Mouse (Mus musculus) heart, embryonic 15.5 days (tissue): Measurements from ENCODE around the gene Lrig3. TPM values are rescaled to one million over a fixed set of nuclear protein-coding genes. Genes with fewer than 3 reads are reported as not detected.

Source experiments
- ATAC-seq: fragments of 200-750 bp; cut with Nextera tagmentation; replicated peaks from 2 replicates; pipeline ENCODE4 v1.8.0; 2017; ENCODE audit warnings: low read depth, moderate TSS enrichment; ENCODE audit not compliant: insufficient number of reproducible peaks, insufficient read depth, low FRiP score
- H3K27ac ChIP-seq: fragments of 300-500 bp; sonication (generic); 2 replicates; pipeline ENCODE4 v1.5.1; 2015; ENCODE audit warnings: mild to moderate bottlenecking, inconsistent platforms
- H3K27me3 ChIP-seq: fragments of 300-500 bp; sonication (generic); 2 replicates; pipeline ENCODE4 v1.6.1; 2015; ENCODE audit warnings: inconsistent platforms
- H3K36me3 ChIP-seq: fragments of 300-500 bp; sonication (generic); 2 replicates; pipeline ENCODE4 v1.6.1; 2015; ENCODE audit warnings: mild to moderate bottlenecking, inconsistent platforms
- H3K4me1 ChIP-seq: fragments of 300-500 bp; sonication (generic); replicated peaks from 2 replicates; pipeline ENCODE4 v1.6.1; 2015; ENCODE audit warnings: inconsistent platforms
- H3K4me2 ChIP-seq: fragments of 300-500 bp; sonication (generic); 2 replicates; pipeline ENCODE4 v1.6.1; 2015; ENCODE audit warnings: inconsistent platforms, mild to moderate bottlenecking, moderate library complexity
- H3K4me3 ChIP-seq: fragments of 300-500 bp; sonication (generic); 2 replicates; pipeline ENCODE4 v1.5.1; 2015; ENCODE audit warnings: mild to moderate bottlenecking, inconsistent platforms
- H3K9ac ChIP-seq: fragments of 300-500 bp; sonication (generic); 2 replicates; pipeline ENCODE4 v1.6.1; 2015; ENCODE audit warnings: mild to moderate bottlenecking, inconsistent platforms
- H3K9me3 ChIP-seq: fragments of 300-500 bp; sonication (generic); replicated peaks from 2 replicates; pipeline ENCODE4 v1.6.1; 2016; ENCODE audit warnings: inconsistent platforms
- WGBS: fragments of 180-500 bp; shearing (Covaris S2); methylation state at CpG from one replicate; pipeline ENCODE4 v1.1.7; 2015; ENCODE audit warnings: mixed read lengths; 5-methylcytosine and 5-hydroxymethylcytosine counted together
- polyA plus RNA-seq: library from polyadenylated mRNA; unstranded; fragments of >200 nt; fragmentation: Nextera tagmentation; extraction: Ambion mirVana; gene quantifications from 2 replicates; pipeline ENCODE4 v1.2.1, GENCODE M21; 2015

The Lrig3 gene
- polyA plus RNA-seq, result 1.5 and 3.4 TPM in 2 replicates

DNA sequence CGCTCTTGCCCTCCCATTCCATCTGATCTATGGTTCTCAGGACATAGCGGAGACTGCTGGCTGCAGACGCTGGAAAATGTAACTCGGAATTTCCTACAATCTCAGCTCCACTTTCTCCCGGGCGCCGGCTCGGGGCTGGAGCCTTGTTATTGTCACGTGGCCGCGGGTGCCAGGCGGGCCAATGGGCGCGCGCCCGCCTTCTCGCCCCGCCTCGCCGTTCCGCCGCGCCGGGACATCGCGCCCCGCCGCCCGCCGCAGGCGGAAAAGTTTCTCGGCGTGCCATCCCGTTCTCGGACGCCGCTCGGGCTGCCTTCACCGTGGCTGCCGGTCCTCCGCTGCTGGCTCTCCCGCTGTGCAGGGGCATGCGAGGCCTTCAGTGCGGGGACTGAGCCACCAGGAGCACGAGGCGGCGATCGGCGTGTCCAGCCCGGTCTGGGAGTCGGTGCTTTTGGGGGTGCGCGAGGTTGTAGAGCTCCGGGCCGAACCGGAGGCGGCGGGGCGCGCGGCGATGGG lies at the start of gene Lrig3:
Gene Lrig3 (plus strand): TSS at position 201 of the 513 bp plus-strand sequence.
- H3K4me1 ChIP-seq, result peaks cover 20% of the 10 kb centered on the region
- H3K4me2 ChIP-seq, result peak within 1 kb of the TSS; percentile 96
- under 1% methylated on average over 62 of the region's 62 CpGs for WGBS
- peak within 1 kb of the TSS; percentile 65 for H3K4me3 ChIP-seq
- no peaks in the 10 kb centered on the region for H3K9me3 ChIP-seq
- no peaks in the 10 kb centered on the region for H3K36me3 ChIP-seq
- peak within 1 kb of the TSS; percentile 78 for H3K9ac ChIP-seq
- ATAC-seq, result peak; percentile 86
- peaks cover 68% of the 10 kb centered on the region for H3K27me3 ChIP-seq
- peak within 1 kb of the TSS; percentile 52; the same call in 1 of the 2 replicates for H3K27ac ChIP-seq

DNA sequence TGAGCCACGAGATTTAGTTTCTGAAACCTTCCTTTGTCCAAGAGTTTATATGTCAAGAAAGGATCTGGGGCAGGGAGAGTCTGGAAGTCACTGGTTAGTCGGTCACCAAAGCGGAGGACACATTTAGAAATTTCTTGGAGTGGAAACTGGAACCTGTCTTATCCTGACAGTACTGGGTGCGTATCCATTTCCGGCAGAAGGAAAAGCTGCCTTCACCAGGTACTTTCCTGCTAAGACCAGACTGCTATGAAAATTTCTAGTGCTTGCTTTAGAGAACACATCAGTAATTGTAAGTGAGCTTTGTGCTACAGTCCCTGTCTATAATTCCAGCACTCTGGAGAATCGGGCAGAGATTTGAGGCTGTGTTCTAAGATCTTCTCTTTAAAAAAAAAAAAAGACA lies 49.2 kb upstream of the Lrig3 start:
- Histone ChIP-seq H3K4me3 (no peak overlapping the region), H3K27ac (no peak overlapping the region), H3K4me1 (peaks cover 5% of the 10 kb centered on the region; the same call in 1 of the 2 replicates), H3K27me3 (peaks cover 4% of the 10 kb centered on the region; the same call in 1 of the 2 replicates), H3K36me3 (no peaks in the 10 kb centered on the region), H3K9me3 (no peaks in the 10 kb centered on the region), H3K4me2 (no peak overlapping the region), H3K9ac (no peak overlapping the region)
- 36% methylated on average over 6 of the region's 6 CpGs for WGBS
- ATAC-seq, result no peak

DNA sequence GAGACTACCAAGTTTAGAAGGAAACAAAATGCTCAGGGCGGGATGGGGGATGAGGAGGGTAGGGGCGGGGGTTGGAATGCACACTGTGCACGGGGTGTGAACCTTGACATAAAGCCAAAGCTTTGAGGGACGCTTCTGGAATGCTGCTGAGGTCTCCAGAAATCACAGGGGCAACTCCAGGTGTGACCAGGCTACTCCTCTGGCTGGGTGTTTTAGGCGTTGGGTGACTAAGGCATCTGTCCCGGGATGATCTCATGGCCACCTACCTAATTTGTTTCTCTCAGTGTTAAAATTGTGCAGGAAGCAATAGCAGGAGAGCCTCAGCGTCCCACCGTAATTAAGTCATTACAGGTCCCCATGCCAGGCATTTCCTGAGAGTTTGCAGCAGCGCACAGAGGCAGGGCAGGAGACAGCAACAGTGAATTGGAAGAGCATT lies 48.5 kb upstream of the Lrig3 start:
- Histone ChIP-seq H3K4me1 (peaks cover 5% of the 10 kb centered on the region; the same call in 1 of the 2 replicates), H3K9ac (no peak overlapping the region), H3K36me3 (no peaks in the 10 kb centered on the region), H3K9me3 (no peaks in the 10 kb centered on the region), H3K27me3 (peaks cover 4% of the 10 kb centered on the region; the same call in 1 of the 2 replicates), H3K4me2 (peak overlapping the region; percentile 47), H3K27ac (no peak overlapping the region), H3K4me3 (0 out of 2 replicates have a peak overlapping the region, but pooled peaks have one; percentile 6)
- ATAC-seq, result no peak
- WGBS, result 6% methylated on average over 9 of the region's 9 CpGs

DNA sequence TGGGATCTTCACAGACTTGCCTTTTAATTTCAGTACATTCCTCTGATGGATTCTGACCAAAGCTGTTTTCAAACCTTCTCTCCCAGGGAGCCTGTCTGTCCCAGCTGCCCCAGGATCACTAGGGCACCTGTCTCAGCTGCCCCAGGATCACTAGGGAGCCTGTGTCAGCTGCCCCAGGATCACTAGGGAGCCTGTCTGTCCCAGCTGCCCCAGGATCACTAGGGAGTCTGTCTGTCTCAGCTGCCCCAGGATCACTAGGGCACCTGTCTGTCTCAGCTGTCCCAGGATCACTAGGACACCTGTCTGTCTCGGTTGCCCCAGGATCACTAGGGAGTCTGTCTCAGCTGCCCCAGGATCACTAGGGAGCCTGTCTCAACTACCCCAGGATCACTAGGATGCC lies 47.0 kb upstream of the Lrig3 start:
- ATAC-seq, result no peak
- H3K27me3 ChIP-seq, result peaks cover 4% of the 10 kb centered on the region; the same call in 1 of the 2 replicates
- no peak overlapping the region for H3K9ac ChIP-seq
- no peak overlapping the region for H3K27ac ChIP-seq
- no peak overlapping the region for H3K4me2 ChIP-seq
- no peaks in the 10 kb centered on the region for H3K36me3 ChIP-seq
- no peak overlapping the region for H3K4me3 ChIP-seq
- WGBS, result 62% methylated on average over 1 of the region's 1 CpGs
- H3K4me1 ChIP-seq, result peaks cover 5% of the 10 kb centered on the region; the same call in 1 of the 2 replicates
- H3K9me3 ChIP-seq, result no peaks in the 10 kb centered on the region

DNA sequence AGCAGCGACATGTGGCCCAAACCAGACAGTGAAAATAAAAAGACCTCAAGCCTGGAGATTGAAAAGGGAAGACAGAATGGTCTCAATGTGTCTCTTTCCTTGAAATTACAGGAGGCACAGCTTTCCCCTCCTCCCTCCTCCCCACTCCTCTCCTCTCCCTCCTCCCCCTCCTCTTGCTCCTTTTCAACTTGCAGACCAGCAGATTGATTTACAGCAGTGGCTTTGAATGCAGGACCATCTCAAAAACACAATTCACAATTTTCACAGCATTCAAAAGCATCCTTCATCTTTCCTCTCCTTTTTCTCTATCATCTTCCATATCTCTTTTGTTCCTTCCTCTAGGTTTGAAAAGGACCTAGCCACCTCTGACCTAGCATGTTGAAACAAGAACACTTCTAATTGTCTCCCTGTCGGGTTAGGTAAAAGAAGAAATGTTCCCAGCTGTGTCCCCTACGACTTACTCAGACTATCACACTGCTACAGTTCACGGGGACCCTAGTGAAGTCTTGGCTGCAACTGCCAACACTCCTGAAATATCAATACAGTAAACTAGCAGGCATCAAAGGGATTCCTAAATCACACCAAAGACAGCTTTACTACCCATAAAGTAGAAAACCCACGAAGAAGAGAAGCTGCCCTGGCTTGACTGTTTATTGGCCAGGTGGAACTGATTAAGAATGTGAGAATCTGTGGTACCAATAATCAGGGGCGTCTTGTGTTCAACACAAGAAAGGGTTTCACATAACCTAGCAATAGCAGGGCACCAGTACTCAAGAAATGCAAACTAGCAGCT lies 44.1 kb upstream of the Lrig3 start:
- peaks cover 5% of the 10 kb centered on the region; the same call in 1 of the 2 replicates for H3K4me1 ChIP-seq
- ATAC-seq, result no peak
- H3K36me3 ChIP-seq, result no peaks in the 10 kb centered on the region
- H3K27ac ChIP-seq, result no peak overlapping the region
- H3K4me3 ChIP-seq, result no peak overlapping the region
- no peaks in the 10 kb centered on the region for H3K9me3 ChIP-seq
- no peak overlapping the region for H3K9ac ChIP-seq
- WGBS, result 43% methylated on average over 6 of the region's 6 CpGs
- peaks cover 4% of the 10 kb centered on the region; the same call in 1 of the 2 replicates for H3K27me3 ChIP-seq
- no peak overlapping the region for H3K4me2 ChIP-seq

DNA sequence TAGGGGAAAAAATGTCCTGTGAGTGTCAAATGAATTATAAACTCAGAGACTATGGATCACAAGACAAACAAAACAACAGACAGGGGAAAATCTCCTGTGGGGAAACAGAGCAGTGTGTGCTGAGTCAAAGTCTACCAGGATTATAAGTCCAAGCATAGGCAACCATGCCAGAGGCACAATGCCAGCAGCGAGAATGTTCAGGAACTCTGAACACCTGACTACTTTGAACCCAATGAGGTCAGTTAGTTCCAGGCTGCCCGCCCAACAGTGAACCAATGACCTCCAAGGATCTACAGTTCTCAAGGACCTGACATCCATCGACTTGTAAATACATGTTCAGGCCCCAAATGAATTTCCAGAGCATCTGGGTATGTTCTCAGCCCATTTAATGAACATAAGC lies 36.0 kb upstream of the Lrig3 start:
- Histone ChIP-seq H3K9ac (no peak overlapping the region), H3K4me2 (no peak overlapping the region), H3K4me1 (no peaks in the 10 kb centered on the region), H3K27ac (no peak overlapping the region), H3K9me3 (no peaks in the 10 kb centered on the region), H3K4me3 (no peak overlapping the region), H3K36me3 (no peaks in the 10 kb centered on the region), H3K27me3 (no peaks in the 10 kb centered on the region)
- no peak for ATAC-seq
- WGBS, result 79% methylated on average over 3 of the region's 3 CpGs

DNA sequence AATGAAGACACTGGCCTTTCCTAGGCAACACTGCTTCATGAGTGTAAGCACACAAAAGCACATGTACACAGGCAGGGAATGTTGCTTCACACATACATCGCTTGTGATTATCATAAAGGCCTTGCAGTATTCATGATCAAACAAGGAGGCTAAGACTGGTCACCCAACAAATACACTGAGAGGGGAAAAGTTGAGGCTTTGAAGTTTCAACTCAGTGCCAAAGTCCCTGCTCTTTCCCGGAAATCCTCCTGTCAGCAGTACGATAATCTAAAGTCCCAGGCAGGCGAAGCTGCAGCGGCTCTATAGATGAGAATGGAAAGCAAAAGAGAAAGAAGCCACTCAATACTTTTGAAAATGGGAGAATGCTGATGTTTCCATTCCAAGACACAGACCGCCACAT lies 32.6 kb upstream of the Lrig3 start:
- no peaks in the 10 kb centered on the region for H3K27me3 ChIP-seq
- no peak overlapping the region for H3K27ac ChIP-seq
- H3K9ac ChIP-seq, result no peak overlapping the region
- no peaks in the 10 kb centered on the region for H3K4me1 ChIP-seq
- no peaks in the 10 kb centered on the region for H3K9me3 ChIP-seq
- H3K4me3 ChIP-seq, result no peak overlapping the region
- no peaks in the 10 kb centered on the region for H3K36me3 ChIP-seq
- no peak for ATAC-seq
- H3K4me2 ChIP-seq, result no peak overlapping the region
- WGBS, result 59% methylated on average over 6 of the region's 6 CpGs

DNA sequence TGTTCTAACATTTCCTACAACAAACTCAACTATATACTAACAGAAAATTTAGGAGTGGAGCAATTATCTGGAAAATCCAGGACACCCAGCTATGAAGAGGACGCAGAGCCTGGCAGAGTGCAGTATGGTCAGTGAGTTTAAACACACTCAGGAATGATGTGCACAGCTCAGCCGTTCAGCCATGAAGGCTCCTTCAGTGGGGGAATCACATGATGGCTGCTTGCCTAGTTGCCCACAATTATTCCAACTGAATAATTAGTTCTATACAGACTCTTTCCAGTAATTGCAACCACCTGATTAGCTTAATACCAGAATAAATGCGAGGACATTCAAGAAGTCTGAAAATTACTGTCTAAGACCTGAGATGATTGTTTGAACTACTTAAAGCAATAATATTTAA lies 31.9 kb upstream of the Lrig3 start:
- 71% methylated on average over 3 of the region's 3 CpGs for WGBS
- no peaks in the 10 kb centered on the region for H3K9me3 ChIP-seq
- no peaks in the 10 kb centered on the region for H3K36me3 ChIP-seq
- H3K4me1 ChIP-seq, result no peaks in the 10 kb centered on the region
- H3K4me2 ChIP-seq, result no peak overlapping the region
- H3K9ac ChIP-seq, result no peak overlapping the region
- H3K27ac ChIP-seq, result no peak overlapping the region
- ATAC-seq, result no peak
- no peak overlapping the region for H3K4me3 ChIP-seq
- H3K27me3 ChIP-seq, result no peaks in the 10 kb centered on the region

DNA sequence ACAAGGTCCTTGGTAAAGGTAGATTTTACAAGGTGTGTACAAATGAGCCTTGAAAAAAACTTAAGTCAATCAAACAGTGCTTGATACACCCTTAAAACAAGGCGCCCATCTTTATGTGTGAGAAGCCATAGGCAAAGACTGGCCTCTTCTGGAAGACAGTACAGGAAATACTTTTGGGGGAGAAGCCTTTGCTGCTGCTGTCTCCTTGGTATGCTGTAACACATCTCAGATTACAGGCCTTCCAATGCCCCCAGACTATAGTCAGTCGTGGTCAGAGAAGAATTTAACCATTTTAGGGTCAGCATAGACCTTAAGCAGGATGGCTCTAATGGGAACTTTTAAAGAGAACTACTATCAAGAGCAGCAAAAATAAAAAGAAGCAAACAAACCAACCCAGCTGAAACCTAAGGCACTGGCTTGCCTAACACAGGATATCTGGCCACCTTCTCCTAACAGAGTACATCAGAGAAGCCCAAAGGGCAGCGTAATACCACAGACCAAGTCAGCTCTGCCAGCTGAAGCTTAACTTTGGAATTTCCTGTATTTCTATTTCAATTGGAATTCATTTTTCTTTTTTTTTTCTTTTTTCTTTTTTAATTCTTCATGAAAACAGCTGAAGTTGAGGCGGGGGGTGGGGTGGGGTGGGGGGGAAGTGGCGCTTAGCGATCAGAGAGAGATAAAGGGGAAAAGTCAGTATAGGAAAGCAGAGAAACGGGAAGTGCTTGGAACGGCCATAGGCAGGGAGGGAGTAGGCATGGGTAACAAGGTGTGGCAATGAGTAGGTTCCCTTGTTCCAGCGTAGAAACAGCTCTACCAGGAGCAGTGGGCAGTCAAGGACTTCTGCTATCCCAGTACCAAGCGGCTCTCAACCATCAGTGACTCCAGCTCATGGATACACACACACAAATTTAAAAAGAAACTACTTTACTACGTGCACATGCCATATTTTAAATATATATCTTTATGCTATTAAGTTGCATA lies 28.2 kb upstream of the Lrig3 start:
- 41% methylated on average over 11 of the region's 11 CpGs for WGBS
- ATAC-seq, result no peak
- H3K4me1 ChIP-seq, result no peaks in the 10 kb centered on the region
- no peaks in the 10 kb centered on the region for H3K36me3 ChIP-seq
- no peaks in the 10 kb centered on the region for H3K9me3 ChIP-seq
- no peak overlapping the region for H3K27ac ChIP-seq
- no peak overlapping the region for H3K4me2 ChIP-seq
- peaks cover 3% of the 10 kb centered on the region; the same call in 1 of the 2 replicates for H3K27me3 ChIP-seq
- H3K9ac ChIP-seq, result no peak overlapping the region
- H3K4me3 ChIP-seq, result no peak overlapping the region

DNA sequence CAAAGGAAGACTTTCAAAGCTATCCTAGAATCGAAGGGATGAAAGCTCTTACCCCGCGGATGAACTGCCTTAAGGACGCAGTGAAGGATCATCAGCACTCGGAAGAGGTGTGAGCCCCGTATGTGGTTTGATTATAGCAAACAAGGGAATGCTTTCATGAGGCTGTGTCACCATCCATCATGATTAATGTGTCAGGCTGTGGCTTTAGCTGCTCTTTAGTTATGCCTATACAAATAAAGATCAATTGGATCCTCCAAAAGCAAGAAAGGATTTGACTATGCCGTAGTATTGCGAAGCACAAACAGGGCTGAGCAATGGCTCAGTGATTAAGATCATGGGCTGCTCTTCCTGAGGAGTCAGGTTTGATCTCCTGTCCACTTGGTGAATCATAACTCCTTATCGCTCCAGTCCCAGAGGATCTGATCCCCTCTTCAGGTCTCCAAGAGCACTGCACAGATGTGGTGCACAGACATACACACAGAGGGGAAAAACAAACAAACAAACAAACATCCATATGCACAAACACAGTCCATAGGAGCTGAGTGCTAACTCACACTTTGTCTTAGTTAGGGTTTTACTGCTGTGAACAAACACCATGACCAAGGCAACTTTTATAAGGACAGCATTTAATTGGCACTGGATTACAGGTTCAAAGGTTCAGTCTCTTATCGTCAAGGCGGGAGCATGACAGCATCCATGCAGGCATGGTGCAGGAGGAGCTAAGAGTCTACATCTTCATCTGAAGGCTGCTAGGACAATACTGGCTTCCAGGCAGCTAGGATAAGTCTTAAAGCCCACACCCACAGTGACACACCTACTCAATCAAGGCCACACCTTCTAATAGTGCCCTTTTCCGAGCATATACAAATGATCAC lies 27.2 kb upstream of the Lrig3 start:
- ATAC-seq, result no peak
- Histone ChIP-seq H3K4me3 (no peak overlapping the region), H3K9ac (no peak overlapping the region), H3K9me3 (no peaks in the 10 kb centered on the region), H3K4me1 (no peaks in the 10 kb centered on the region), H3K27me3 (peaks cover 3% of the 10 kb centered on the region; the same call in 1 of the 2 replicates), H3K36me3 (no peaks in the 10 kb centered on the region), H3K4me2 (no peak overlapping the region), H3K27ac (no peak overlapping the region)
- WGBS, result 68% methylated on average over 12 of the region's 12 CpGs
